Mouse (Mus musculus) left cerebral cortex, postnatal 10 days (tissue): ENCODE measurements around the gene Krtdap. TPM values are rescaled to one million over a fixed set of nuclear protein-coding genes. Genes with fewer than 3 reads are reported as not detected.
"Not testable (repeated sequence)": the region's sequence is repeated elsewhere in the genome, so short reads cannot be mapped to it uniquely, and the experiment has no call there.

Source experiments
- DNase-seq, 2 experiments: peaks; one replicate each; pipeline ENCODE4 v3.0.0; 2021 to 2022; ENCODE audit warnings: low spot score in 2 of 2, mixed read lengths in 1 of 2; ENCODE audit errors: extremely low spot score in 1 of 2
- intact Hi-C: fragments of 180-260 bp; cut with DNase I; formaldehyde crosslinking; loops from one replicate; pipeline ENCODE4 v1.15.1; 2025
- total RNA-seq, 2 experiments: library from RNA; stranded (reverse); gene quantifications; 2 replicates each; pipeline ENCODE4 v1.2.3; 2021

The Krtdap gene
- total RNA-seq, 2 experiments from 2014 or later, result not detected

- DNase-seq, result no peak
- intact Hi-C loops, result no loop called here
Measured at GRCm38 (mm10) chr7:30826660-30827059, 39.0 kb downstream of the Krtdap start.

GRCm38 (mm10) chr7:30828871-30829270 is 41.2 kb downstream of the Krtdap start:
- DNase-seq, intact Hi-C loops: not testable (repeated sequence)

GRCm38 (mm10) chr7:30829428-30829827 is 41.7 kb downstream of the Krtdap start:
- intact Hi-C loops, result no loop called here

GRCm38 (mm10) chr7:30832261-30832660 is 44.6 kb downstream of the Krtdap start:
- DNase-seq, result no peak
- intact Hi-C loops, result no loop called here

More at GRCm38 (mm10) chr7:30829428-30829827, 41.7 kb downstream of the Krtdap start:
- DNase-seq, result no peak

- intact Hi-C loops, result not testable (repeated sequence)
Measured at GRCm38 (mm10) chr7:30832684-30833083, 45.0 kb downstream of the Krtdap start.

GRCm38 (mm10) chr7:30837277-30837676 is 49.6 kb downstream of the Krtdap start:
- DNase-seq, result no peak
- intact Hi-C loops, result no loop called here

More at GRCm38 (mm10) chr7:30832684-30833083, 45.0 kb downstream of the Krtdap start:
- not testable (repeated sequence) for DNase-seq

- no peak for DNase-seq
- intact Hi-C loops, result no loop called here
Measured at GRCm38 (mm10) chr7:30840306-30840705, 52.6 kb downstream of the Krtdap start.

Other genes starting within 250 kb of the Krtdap start
- gene Hspb6, start 235.7 kb upstream of the Krtdap start, total RNA-seq, result 1 to 10 TPM; 6.4 to 7.3 TPM
- gene Proser3, start 235.6 kb upstream of the Krtdap start, total RNA-seq, result 1 to 10 TPM; 2.9 to 3.4 TPM
- 10 to 100 TPM; 24.3 to 26.4 TPM for gene Lin37, start 228.1 kb upstream of the Krtdap start, total RNA-seq
- gene U2af1l4, start 224.6 kb upstream of the Krtdap start, total RNA-seq, result 10 to 100 TPM; 50.1 to 56.1 TPM
- gene Gm49396, start 224.6 kb upstream of the Krtdap start, total RNA-seq, result 1 to 10 TPM; 4.2 TPM
- 10 to 100 TPM; 79.1 to 82.8 TPM for gene Psenen, start 224.3 kb upstream of the Krtdap start, total RNA-seq
- 1 to 10 TPM; 1.5 to 1.8 TPM for gene Igflr1, start 222.5 kb upstream of the Krtdap start, total RNA-seq
- gene Kmt2b, start 199.2 kb upstream of the Krtdap start, total RNA-seq, result 10 to 100 TPM; 54.1 to 56.9 TPM
- not detected for gene Zbtb32, start 189.0 kb upstream of the Krtdap start, total RNA-seq
- under 1 TPM in 1 of 2 experiments, not detected in 1; 0.32 TPM for gene Upk1a, start 175.0 kb upstream of the Krtdap start, total RNA-seq
- 100 to 1,000 TPM; 736 to 789 TPM for gene Cox6b1, start 161.7 kb upstream of the Krtdap start, total RNA-seq
- not detected for gene Etv2, start 152.0 kb upstream of the Krtdap start, total RNA-seq
- 10 to 100 TPM; 68.0 to 72.2 TPM for gene Rbm42, start 137.6 kb upstream of the Krtdap start, total RNA-seq
- gene Haus5, start 122.9 kb upstream of the Krtdap start, total RNA-seq, result 1 to 10 TPM; 7.1 to 7.3 TPM
- not detected for gene Pmis2, start 116.3 kb upstream of the Krtdap start, total RNA-seq
- gene 2200002J24Rik, start 89.0 kb upstream of the Krtdap start, total RNA-seq, result not detected
- 1 to 10 TPM; 2.5 to 3.2 TPM for gene Atp4a, start 75.7 kb upstream of the Krtdap start, total RNA-seq
- 100 to 1,000 TPM; 136 to 144 TPM for gene Tmem147, start 58.4 kb upstream of the Krtdap start, total RNA-seq
- not detected for gene Gapdhs, start 44.2 kb upstream of the Krtdap start, total RNA-seq
- gene Sbsn, start 36.4 kb upstream of the Krtdap start, total RNA-seq, result 1 to 10 TPM; 9.5 to 9.8 TPM
- 1 to 10 TPM; 1.4 to 1.5 TPM for gene Dmkn, start 24.1 kb upstream of the Krtdap start, total RNA-seq
- under 1 TPM in 1 of 2 experiments, not detected in 1; 0.69 TPM for gene Ffar2, start 35.9 kb downstream of the Krtdap start, total RNA-seq
- gene Ffar3, start 68.3 kb downstream of the Krtdap start, total RNA-seq, result not detected
- not detected for gene Ffar1, start 73.7 kb downstream of the Krtdap start, total RNA-seq
- gene Cd22, start 92.4 kb downstream of the Krtdap start, total RNA-seq, result under 1 TPM in 1 of 2 experiments, not detected in 1; 0.28 TPM
- 10 to 100 TPM; 27.0 to 60.7 TPM for gene Mag, start 127.0 kb downstream of the Krtdap start, total RNA-seq
- not detected for gene Hamp2, start 136.8 kb downstream of the Krtdap start, total RNA-seq
- not detected for gene Hamp, start 156.1 kb downstream of the Krtdap start, total RNA-seq
- 100 to 1,000 TPM; 112 to 115 TPM for gene Usf2, start 168.9 kb downstream of the Krtdap start, total RNA-seq
- 10 to 100 TPM; 10.2 to 12.6 TPM for gene Lsr, start 185.6 kb downstream of the Krtdap start, total RNA-seq
- gene Fam187b, start 185.9 kb downstream of the Krtdap start, total RNA-seq, result under 1 TPM; 0.18 to 0.21 TPM